9 mouse cellular contexts compared by ENCODE assay signal in genomic region chr13:5591837-5592555, GRCm38 (mm10).
DNase-seq lines count a peak whose midpoint lies in the region; ATAC-seq and TF ChIP-seq lines count a peak whose summit lies in the region.
"Had no signal": no experiment of that assay in that cellular context is flagged by ENCODE, and none has a peak within 500 bp of the region (broad histone marks: within the 10 kb centered on the region; RNA-seq: fewer than 3 reads in every experiment).

No protein-coding gene starts in this region.

- peak; percentile 54; the same call in 1 of the 2 replicates for ATAC-seq in lung, embryonic 14.5 days (ENCODE audit: insufficient read depth)
- ATAC-seq in heart, embryonic 16.5 days (replicated peaks; ENCODE audit: extremely low read depth, insufficient read depth, low FRiP score), result peak; percentile 64; the same call in 1 of the 2 replicates
- ATAC-seq in midbrain, embryonic 16.5 days, result 0 out of 2 replicates have a peak, but pooled peaks have one; percentile 14

- H3K4me1 ChIP-seq in lung, embryonic 14.5 days (ENCODE audit: insufficient read depth), result no peaks in the 10 kb centered on the region
- peaks cover 11% of the 10 kb centered on the region for H3K4me1 ChIP-seq in heart, embryonic 16.5 days (ENCODE audit: control insufficient read depth, insufficient read depth, low read length)
- no peaks in the 10 kb centered on the region for H3K4me1 ChIP-seq in midbrain, embryonic 16.5 days (ENCODE audit: control insufficient read depth, insufficient read depth, low read length)
- H3K4me1 ChIP-seq: limb, embryonic 15.5 days had no signal

- TF ChIP-seq CTCF in lung, embryonic 14.5 days (IDR thresholded peaks at IDR 0.05; ENCODE audit: low read depth), result no peak
- TF ChIP-seq CTCF in brain, embryonic 14.5 days (IDR thresholded peaks at IDR 0.05; ENCODE audit: borderline replicate concordance, extremely low read depth, insufficient read depth, insufficient read length), result no peak

- WGBS in lung, embryonic 14.5 days, result 40% methylated on average over 4 of the region's 4 CpGs
- WGBS in heart, embryonic 16.5 days, result 37% methylated on average over 4 of the region's 4 CpGs
- WGBS in midbrain, embryonic 16.5 days, result 62% methylated on average over 4 of the region's 4 CpGs

- no peaks in the 10 kb centered on the region for H3K27me3 ChIP-seq in lung, embryonic 14.5 days (ENCODE audit: insufficient read depth, low read length)
- no peaks in the 10 kb centered on the region for H3K27me3 ChIP-seq in heart, embryonic 16.5 days (ENCODE audit: control insufficient read depth, insufficient read depth, low read length)
- H3K27me3 ChIP-seq in midbrain, embryonic 16.5 days (ENCODE audit: control insufficient read depth, insufficient read depth, low read depth, low read length), result no peaks in the 10 kb centered on the region
- H3K27me3 ChIP-seq: limb, embryonic 15.5 days had no signal

- TF ChIP-seq POLR2A in brain, embryonic 14.5 days (IDR thresholded peaks at IDR 0.05; ENCODE audit: borderline replicate concordance, extremely low read depth, insufficient read depth, insufficient read length, poor library complexity, severe bottlenecking), result no peak

- no peaks in the 10 kb centered on the region for H3K36me3 ChIP-seq in lung, embryonic 14.5 days (ENCODE audit: insufficient read depth)
- H3K36me3 ChIP-seq in heart, embryonic 16.5 days (ENCODE audit: control insufficient read depth, insufficient read depth), result no peaks in the 10 kb centered on the region
- no peaks in the 10 kb centered on the region for H3K36me3 ChIP-seq in midbrain, embryonic 16.5 days (ENCODE audit: control insufficient read depth, insufficient read depth, low read length)
- H3K36me3 ChIP-seq: limb, embryonic 15.5 days had no signal

- no peak overlapping the region for H3K4me3 ChIP-seq in lung, embryonic 14.5 days (ENCODE audit: low read depth, low read length)
- H3K4me3 ChIP-seq in heart, embryonic 16.5 days (ENCODE audit: low read length), result peak overlapping the region; percentile 4
- no peak overlapping the region for H3K4me3 ChIP-seq in midbrain, embryonic 16.5 days (ENCODE audit: low read depth, low read length)
- H3K4me3 ChIP-seq: limb, embryonic 15.5 days had no signal

- peak overlapping the region; percentile 20; the same call in 1 of the 2 replicates for H3K4me2 ChIP-seq in lung, embryonic 14.5 days
- H3K4me2 ChIP-seq in heart, embryonic 16.5 days (ENCODE audit: low read depth, low read length), result peak overlapping the region; percentile 38
- H3K4me2 ChIP-seq in midbrain, embryonic 16.5 days (ENCODE audit: low read length), result no peak overlapping the region
- H3K4me2 ChIP-seq: limb, embryonic 15.5 days had no signal

- H3K9ac ChIP-seq in lung, embryonic 14.5 days, result no peak overlapping the region
- no peak overlapping the region for H3K9ac ChIP-seq in heart, embryonic 16.5 days (ENCODE audit: low read length)
- H3K9ac ChIP-seq in midbrain, embryonic 16.5 days (ENCODE audit: low read depth, low read length), result no peak overlapping the region
- H3K9ac ChIP-seq: limb, embryonic 15.5 days had no signal

- H3K27ac ChIP-seq in lung, embryonic 14.5 days (ENCODE audit: low read depth), result peak overlapping the region; percentile 15; the same call in 1 of the 2 replicates
- H3K27ac ChIP-seq in heart, embryonic 16.5 days (ENCODE audit: low read length), result peak overlapping the region; percentile 77
- H3K27ac ChIP-seq in midbrain, embryonic 16.5 days (ENCODE audit: low read length), result no peak overlapping the region
- H3K27ac ChIP-seq: limb, embryonic 15.5 days had no signal

- peak; percentile 21 for DNase-seq in lung, embryonic 14.5 days
- DNase-seq in lung, postnatal 10 days, result no peak
- peak; percentile 37 for DNase-seq in brain, embryonic 14.5 days (ENCODE audit: low read depth)
- DNase-seq in thymus, postnatal 0 days (ENCODE audit: low spot score), result no peak
- no peak for DNase-seq in thymus, postnatal 10 days (ENCODE audit: low spot score in 2 of 2)
- no peak for DNase-seq in frontal cortex, postnatal 25 days (ENCODE audit: low spot score in 2 of 2)

- H3K9me3 ChIP-seq in lung, embryonic 14.5 days (ENCODE audit: low read depth, low read length), result no peaks in the 10 kb centered on the region
- no peaks in the 10 kb centered on the region for H3K9me3 ChIP-seq in heart, embryonic 16.5 days (replicated peaks; ENCODE audit: control insufficient read depth, low read length)
- H3K9me3 ChIP-seq in midbrain, embryonic 16.5 days (replicated peaks; ENCODE audit: control insufficient read depth, low read length, poor library complexity, severe bottlenecking), result no peaks in the 10 kb centered on the region
- H3K9me3 ChIP-seq: limb, embryonic 15.5 days had no signal

Comparison
In these comparisons a context has a peak if more than half of its experiments do, and no peak if none do; other contexts are left out.
1. DNase-seq: peak in lung, embryonic 14.5 days (single experiment) and brain, embryonic 14.5 days (single experiment); none in lung, postnatal 10 days (single experiment), thymus, postnatal 0 days (single experiment), thymus, postnatal 10 days (0 of 2) and frontal cortex, postnatal 25 days (0 of 2).
2. ATAC-seq: peak in every context shown above with its lines; median percentile 64 in heart, embryonic 16.5 days; 54 in lung, embryonic 14.5 days; 14 in midbrain, embryonic 16.5 days.